Mouse (Mus musculus): ENCODE data around the gene U2af1l4.

U2af1l4 gene

DNA sequence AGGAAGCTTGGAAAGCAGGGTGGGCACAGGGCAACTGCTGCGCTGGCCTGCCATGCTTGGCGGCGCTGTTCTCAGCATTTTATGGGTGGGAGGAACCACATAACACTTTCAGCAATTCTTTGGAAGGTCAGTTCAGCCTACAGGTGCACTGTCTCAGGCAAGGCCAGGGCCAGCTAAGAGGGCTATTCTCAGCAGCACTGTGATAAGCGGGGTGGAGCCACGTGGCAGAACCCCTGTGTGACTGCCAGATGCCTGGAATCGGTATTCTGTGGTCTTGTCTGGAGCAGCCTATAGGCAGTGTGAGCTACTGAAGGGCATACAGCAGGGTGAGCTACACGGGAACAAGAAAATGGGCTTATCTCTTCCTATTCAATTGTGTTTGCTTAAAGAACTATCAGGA, 46.9 kb downstream of the U2af1l4 start:
- DNase-seq (ENCODE audit: low read depth, low spot score) = no peak

DNA sequence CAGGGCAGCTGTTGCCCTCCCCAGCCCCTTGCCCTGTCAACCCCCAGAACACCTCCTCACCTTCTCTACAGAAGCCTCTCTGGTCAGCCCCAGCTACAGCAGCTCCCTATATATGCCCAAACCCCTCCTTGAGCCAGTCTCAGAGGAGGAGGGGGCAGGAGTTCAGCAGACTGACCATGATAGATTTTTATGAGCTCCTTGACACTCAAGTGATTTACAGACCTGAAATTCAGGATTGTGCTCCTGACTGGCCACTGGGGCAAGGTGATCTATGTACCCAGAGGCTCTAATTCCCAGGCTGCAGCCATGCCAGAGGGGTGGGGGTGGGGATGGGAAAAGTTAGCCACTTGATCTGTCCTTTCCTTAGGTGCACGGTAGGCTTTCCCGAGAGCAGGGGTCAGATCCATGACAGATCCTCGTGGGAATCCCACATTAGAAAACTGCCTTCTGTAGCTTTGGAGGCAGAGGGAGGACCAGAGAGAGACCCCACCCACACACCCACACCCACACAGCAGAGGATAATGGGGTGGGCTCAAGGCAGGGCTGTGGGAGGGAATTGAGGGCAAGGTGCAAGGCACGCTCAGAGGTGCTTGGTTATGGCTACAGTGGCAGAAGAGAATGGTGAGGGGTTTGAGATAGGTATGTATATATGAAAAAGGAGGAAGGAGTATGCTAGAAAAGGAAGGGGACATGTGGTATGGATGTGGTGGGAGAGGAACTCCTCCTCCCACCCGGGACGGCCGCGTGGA, 49.7 kb downstream of the U2af1l4 start, which contains the start of gene Upk1a:
TSS of gene Upk1a (minus strand) at position 194 of the 749 bp plus-strand sequence.
- DNase-seq (ENCODE audit: low read depth, low spot score) = no peak

DNA sequence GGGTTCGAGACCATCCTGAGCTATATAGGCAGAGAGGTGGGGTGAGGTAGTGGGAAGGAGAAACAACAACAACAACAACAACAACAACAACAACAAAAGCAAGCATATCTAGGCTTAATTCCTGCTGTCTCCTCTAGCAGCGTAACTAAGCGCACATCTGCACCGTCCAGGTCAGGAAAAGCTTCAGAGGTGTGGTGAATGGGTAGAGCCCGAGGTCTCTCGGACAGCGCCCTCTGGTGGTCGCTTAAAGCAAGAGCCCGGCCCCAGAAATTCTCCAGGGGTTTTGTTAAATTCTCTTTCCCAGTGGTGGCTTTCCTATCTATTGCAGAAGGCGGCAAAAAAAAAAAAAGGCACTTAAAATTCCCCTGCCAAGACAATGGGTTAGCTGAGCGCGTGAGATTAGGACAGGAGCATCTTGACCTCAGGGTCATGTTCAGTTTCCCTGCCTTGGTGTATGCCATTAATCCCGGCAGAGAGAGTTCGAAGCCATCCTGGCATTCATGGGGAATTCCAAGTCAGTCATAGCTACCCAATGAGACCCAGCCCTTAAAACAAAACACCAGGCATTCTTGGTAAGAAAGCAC, 50.5 kb downstream of the U2af1l4 start:
- peak; percentile 82 for DNase-seq (ENCODE audit: low read depth, low spot score)

DNA sequence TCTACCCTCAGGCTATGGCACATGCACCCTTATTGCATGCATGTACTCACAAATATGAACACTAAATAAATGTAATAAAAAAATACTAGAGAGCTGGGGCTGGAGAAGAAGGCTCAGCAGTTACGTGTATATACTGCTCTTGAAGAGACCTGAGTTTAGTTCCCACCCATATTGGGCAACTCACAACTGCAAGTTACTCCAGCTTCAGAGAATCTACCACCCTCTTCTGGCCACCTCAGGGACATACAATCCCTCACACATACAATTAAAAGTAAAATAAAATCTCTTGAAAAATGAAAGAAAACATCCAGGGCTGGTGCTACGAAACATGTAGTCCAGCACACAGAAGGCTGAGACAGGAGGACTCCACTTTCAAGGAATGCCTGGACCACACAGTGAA, 51.4 kb downstream of the U2af1l4 start:
- peak; percentile 66 for DNase-seq (ENCODE audit: low read depth, low spot score)
